Mouse (Mus musculus) inflammation-experienced regulatory T-cells, adult 6 months (primary cell): Measurements from ENCODE around the gene Nup188. TPM values are rescaled to one million over a fixed set of nuclear protein-coding genes. Genes with fewer than 3 reads are reported as not detected.

Source experiments
- ATAC-seq: one replicate; pipeline ENCODE4 v1.8.0; 2017
- polyA plus RNA-seq, 3 experiments: library from polyadenylated mRNA; unstranded; fragments of 100-300 nt; shearing (Covaris generic); gene quantifications; one replicate each; pipeline ENCODE4 v1.2.1; 2017

Gene Nup188
- polyA plus RNA-seq, 3 experiments from 2014 or later, result 26.4 to 30.2 (median 26.9) TPM

- ATAC-seq, result no peak
Observed at GRCm38 (mm10) chr2:30355861-30356260, 69.7 kb downstream of the Nup188 start.

GRCm38 (mm10) chr2:30356266-30356665 lies 70.1 kb downstream of the Nup188 start:
- ATAC-seq, result no peak

GRCm38 (mm10) chr2:30356906-30357305 lies 70.7 kb downstream of the Nup188 start:
- no peak for ATAC-seq

- ATAC-seq, result no peak
Observed at GRCm38 (mm10) chr2:30357552-30358510, 71.6 kb downstream of the Nup188 start.

- peak; percentile 71 for ATAC-seq
Observed at GRCm38 (mm10) chr2:30358533-30359531, 72.6 kb downstream of the Nup188 start, which contains the start of gene Sh3glb2. Gene Sh3glb2, minus strand, starts transcription at chr2:30359337.

GRCm38 (mm10) chr2:30360626-30361025 lies 74.4 kb downstream of the Nup188 start:
- ATAC-seq, result no peak

- no peak for ATAC-seq
Observed at GRCm38 (mm10) chr2:30362865-30363264, 76.7 kb downstream of the Nup188 start.

- peak; percentile 99 for ATAC-seq
Observed at GRCm38 (mm10) chr2:30363773-30364650, 77.8 kb downstream of the Nup188 start, which contains the start of gene Miga2. Gene Miga2, plus strand, starts transcription at chr2:30364233.

- no peak for ATAC-seq
Observed at GRCm38 (mm10) chr2:30365281-30366069, 79.3 kb downstream of the Nup188 start.

- no peak for ATAC-seq
Observed at GRCm38 (mm10) chr2:30366203-30366602, 80.0 kb downstream of the Nup188 start.

- no peak for ATAC-seq
Observed at GRCm38 (mm10) chr2:30371544-30371943, 85.3 kb downstream of the Nup188 start.

- no peak for ATAC-seq
Observed at GRCm38 (mm10) chr2:30372726-30373125, 86.5 kb downstream of the Nup188 start.

- ATAC-seq, result no peak
Observed at GRCm38 (mm10) chr2:30375893-30376292, 89.7 kb downstream of the Nup188 start.

GRCm38 (mm10) chr2:30377721-30378120 lies 91.5 kb downstream of the Nup188 start:
- ATAC-seq, result no peak

- no peak for ATAC-seq
Observed at GRCm38 (mm10) chr2:30379307-30379706, 93.1 kb downstream of the Nup188 start.

- ATAC-seq, result no peak
Observed at GRCm38 (mm10) chr2:30380564-30381376, 94.6 kb downstream of the Nup188 start.

- ATAC-seq, result no peak
Observed at GRCm38 (mm10) chr2:30381377-30381725, 95.2 kb downstream of the Nup188 start.

- no peak for ATAC-seq
Observed at GRCm38 (mm10) chr2:30384814-30385213, 98.6 kb downstream of the Nup188 start.

- ATAC-seq, result no peak
Observed at GRCm38 (mm10) chr2:30385591-30385990, 99.4 kb downstream of the Nup188 start.

GRCm38 (mm10) chr2:30386913-30387312 lies 100.7 kb downstream of the Nup188 start:
- no peak for ATAC-seq
